Mouse (Mus musculus) urinary bladder, postnatal 10 days (tissue): ENCODE measurements around the gene Trim7.
"Not testable (repeated sequence)": the region's sequence is repeated elsewhere in the genome, so short reads cannot be mapped to it uniquely, and the experiment has no call there.

Source experiments
- DNase-seq: peaks from one replicate; pipeline ENCODE4 v3.0.0; 2022; ENCODE audit warnings: low spot score

Trim7 gene

GRCm38 (mm10) chr11:48826752-48827096 is 784 bp downstream of the Trim7 start:
- DNase-seq = no peak

GRCm38 (mm10) chr11:48827926-48828325 is 2.0 kb downstream of the Trim7 start:
- no peak for DNase-seq

GRCm38 (mm10) chr11:48830279-48830678 is 4.3 kb downstream of the Trim7 start:
- no peak for DNase-seq

- no peak for DNase-seq
These were observed 5.3 kb downstream of the Trim7 start for GRCm38 (mm10) chr11:48831273-48831672.

GRCm38 (mm10) chr11:48833078-48833730 is 7.3 kb downstream of the Trim7 start:
- no peak for DNase-seq

GRCm38 (mm10) chr11:48833731-48834639 is 8.0 kb downstream of the Trim7 start:
- no peak for DNase-seq

- no peak for DNase-seq
These were observed 10.0 kb downstream of the Trim7 start for GRCm38 (mm10) chr11:48835923-48836322.

- no peak for DNase-seq
These were observed 11.0 kb downstream of the Trim7 start for GRCm38 (mm10) chr11:48836990-48837309.

GRCm38 (mm10) chr11:48837310-48838180 is 11.6 kb downstream of the Trim7 start:
- DNase-seq = no peak

- DNase-seq = no peak
These were observed 12.3 kb downstream of the Trim7 start for GRCm38 (mm10) chr11:48838181-48838797.

GRCm38 (mm10) chr11:48838879-48839680 is 13.1 kb downstream of the Trim7 start:
- DNase-seq = no peak

GRCm38 (mm10) chr11:48840805-48841204 is 14.9 kb downstream of the Trim7 start:
- DNase-seq = no peak

- no peak for DNase-seq
These were observed 15.3 kb downstream of the Trim7 start for GRCm38 (mm10) chr11:48841213-48841612.

- DNase-seq = no peak
These were observed 16.4 kb downstream of the Trim7 start for GRCm38 (mm10) chr11:48842378-48842792.

- DNase-seq = no peak
These were observed 17.3 kb downstream of the Trim7 start for GRCm38 (mm10) chr11:48843202-48843601.

- no peak for DNase-seq
These were observed 18.4 kb downstream of the Trim7 start for GRCm38 (mm10) chr11:48844309-48844708.

- no peak for DNase-seq
These were observed 19.4 kb downstream of the Trim7 start for GRCm38 (mm10) chr11:48845244-48845815.

- not testable (repeated sequence) for DNase-seq
These were observed 20.4 kb downstream of the Trim7 start for GRCm38 (mm10) chr11:48846362-48846761.

GRCm38 (mm10) chr11:48846881-48847280 is 20.9 kb downstream of the Trim7 start:
- no peak for DNase-seq

- DNase-seq = no peak
These were observed 24.3 kb downstream of the Trim7 start for GRCm38 (mm10) chr11:48850240-48850639.
